Mouse (Mus musculus) heart, postnatal 25 days (tissue): ENCODE results near the gene Gm21913. TPM values are rescaled to one million over a fixed set of nuclear protein-coding genes. Genes with fewer than 3 reads are reported as not detected.
"Not testable (repeated sequence)": the region's sequence is repeated elsewhere in the genome, so short reads cannot be mapped to it uniquely, and the experiment has no call there.

Experiments used
- DNase-seq: peaks from one replicate; pipeline ENCODE4 v3.0.0; 2022; ENCODE audit warnings: low spot score
- intact Hi-C: fragments of 180-260 bp; cut with DNase I; formaldehyde crosslinking; loops from one replicate; pipeline ENCODE4 v1.15.1; 2025
- total RNA-seq, 2 experiments: library from RNA; stranded (reverse); gene quantifications; 2 replicates each; pipeline ENCODE4 v1.2.3; 2021

Gm21913 gene
- not detected for total RNA-seq

GRCm38 (mm10) chrY:74623596-74623995 is at the start of gene Gm21913:
Gene Gm21913, plus strand, starts transcription at chrY:74623896.
- intact Hi-C loops, DNase-seq: not testable (repeated sequence)

Other genes with a start within 250 kb of the Gm21913 start
- not detected for gene Gm29110, start 153.4 kb upstream of the Gm21913 start, total RNA-seq